Mouse (Mus musculus): ENCODE measurements around the gene Ankrd33.
A peak's percentile ranks its signal among the peaks of the same experiment; 100 is the strongest.

Gene Ankrd33

GRCm38 (mm10) chr15:101115511-101116110 lies at the start of gene Ankrd33:
Gene Ankrd33 (plus strand): TSS chr15:101115755.
- no peak for DNase-seq (ENCODE audit: inconsistent age in 2 of 2, low spot score in 1 of 2)

GRCm38 (mm10) chr15:101066364-101066847 lies 49.1 kb upstream of the Ankrd33 start:
- no peak for DNase-seq (ENCODE audit: inconsistent age in 2 of 2, low spot score in 1 of 2)

- DNase-seq (ENCODE audit: inconsistent age in 2 of 2, low spot score in 1 of 2) = no peak
These were observed 48.4 kb upstream of the Ankrd33 start for GRCm38 (mm10) chr15:101066920-101067696.

GRCm38 (mm10) chr15:101068029-101068428 lies 47.5 kb upstream of the Ankrd33 start:
- DNase-seq (ENCODE audit: inconsistent age in 2 of 2, low spot score in 1 of 2) = peak in 1 of 2 experiments; percentile 70

GRCm38 (mm10) chr15:101068671-101069070 lies 46.9 kb upstream of the Ankrd33 start:
- DNase-seq (ENCODE audit: inconsistent age in 2 of 2, low spot score in 1 of 2) = no peak

- no peak for DNase-seq (ENCODE audit: inconsistent age in 2 of 2, low spot score in 1 of 2)
These were observed 45.8 kb upstream of the Ankrd33 start for GRCm38 (mm10) chr15:101069641-101070190.

- peak in 1 of 2 experiments; percentile 39 for DNase-seq (ENCODE audit: inconsistent age in 2 of 2, low spot score in 1 of 2)
These were observed 44.8 kb upstream of the Ankrd33 start for GRCm38 (mm10) chr15:101070762-101071161.

GRCm38 (mm10) chr15:101072736-101073135 lies 42.8 kb upstream of the Ankrd33 start:
- no peak for DNase-seq (ENCODE audit: inconsistent age in 2 of 2, low spot score in 1 of 2)

GRCm38 (mm10) chr15:101074067-101074466 lies 41.5 kb upstream of the Ankrd33 start:
- peak in 1 of 2 experiments; percentile 61 for DNase-seq (ENCODE audit: inconsistent age in 2 of 2, low spot score in 1 of 2)

- no peak for DNase-seq (ENCODE audit: inconsistent age in 2 of 2, low spot score in 1 of 2)
These were observed 40.4 kb upstream of the Ankrd33 start for GRCm38 (mm10) chr15:101075150-101075549.

- DNase-seq (ENCODE audit: inconsistent age in 2 of 2, low spot score in 1 of 2) = no peak
These were observed 39.9 kb upstream of the Ankrd33 start for GRCm38 (mm10) chr15:101075656-101076055.

GRCm38 (mm10) chr15:101076071-101077000 lies 39.2 kb upstream of the Ankrd33 start:
- no peak for DNase-seq (ENCODE audit: inconsistent age in 2 of 2, low spot score in 1 of 2)

GRCm38 (mm10) chr15:101077001-101077812 lies 38.3 kb upstream of the Ankrd33 start:
- peak in 1 of 2 experiments; percentile 80 for DNase-seq (ENCODE audit: inconsistent age in 2 of 2, low spot score in 1 of 2)

GRCm38 (mm10) chr15:101077813-101078730 lies 37.5 kb upstream of the Ankrd33 start, which contains the start of gene Fignl2:
Gene Fignl2 (minus strand): TSS chr15:101078567.
- peak; percentile 66 to 83 for DNase-seq (ENCODE audit: inconsistent age in 2 of 2, low spot score in 1 of 2)

GRCm38 (mm10) chr15:101078731-101079156 lies 36.8 kb upstream of the Ankrd33 start:
- DNase-seq (ENCODE audit: inconsistent age in 2 of 2, low spot score in 1 of 2) = peak; percentile 96 to 98

- DNase-seq (ENCODE audit: inconsistent age in 2 of 2, low spot score in 1 of 2) = peak in 1 of 2 experiments; percentile 79
These were observed 35.5 kb upstream of the Ankrd33 start for GRCm38 (mm10) chr15:101080031-101080520.

GRCm38 (mm10) chr15:101081035-101081548 lies 34.5 kb upstream of the Ankrd33 start:
- peak in 1 of 2 experiments; percentile 47 for DNase-seq (ENCODE audit: inconsistent age in 2 of 2, low spot score in 1 of 2)

GRCm38 (mm10) chr15:101082236-101082635 lies 33.3 kb upstream of the Ankrd33 start:
- DNase-seq (ENCODE audit: inconsistent age in 2 of 2, low spot score in 1 of 2) = no peak

Measured in adrenal gland, adult (tissue).